Mouse (Mus musculus) lung, embryonic 14.5 days (tissue): ENCODE data around the gene Vmn1r120. TPM values are rescaled to one million over a fixed set of nuclear protein-coding genes. Genes with fewer than 3 reads are reported as not detected.
"Not testable (repeated sequence)": the region's sequence is repeated elsewhere in the genome, so short reads cannot be mapped to it uniquely, and the experiment has no call there.

ENCODE experiments used
- ATAC-seq: fragments of 200-750 bp; cut with Nextera tagmentation; 2 replicates; pipeline ENCODE4 v1.8.0; 2017; ENCODE audit warnings: mild to moderate bottlenecking, moderate TSS enrichment, moderate library complexity; ENCODE audit not compliant: insufficient read depth
- DNase-seq: peaks from one replicate; pipeline ENCODE4 v3.0.0-alpha.2; 2015
- H3K27ac ChIP-seq: fragments of 300-500 bp; sonication (generic); 2 replicates; pipeline ENCODE4 v1.5.1; 2014; ENCODE audit warnings: low read depth, mild to moderate bottlenecking, moderate library complexity
- H3K27me3 ChIP-seq: fragments of 300-500 bp; sonication (generic); 2 replicates; pipeline ENCODE4 v1.6.1; 2014; ENCODE audit warnings: low read length, control low read depth; ENCODE audit not compliant: insufficient read depth
- H3K36me3 ChIP-seq: fragments of 300-500 bp; sonication (generic); 2 replicates; pipeline ENCODE4 v1.6.1; 2014; ENCODE audit warnings: control low read depth; ENCODE audit not compliant: insufficient read depth
- H3K4me1 ChIP-seq: fragments of 300-500 bp; sonication (generic); 2 replicates; pipeline ENCODE4 v1.6.1; 2014; ENCODE audit warnings: antibody characterized with exemption, control low read depth; ENCODE audit not compliant: insufficient read depth
- H3K4me2 ChIP-seq: fragments of 300-500 bp; sonication (generic); 2 replicates; pipeline ENCODE4 v1.6.1; 2014; ENCODE audit warnings: mild to moderate bottlenecking
- H3K4me3 ChIP-seq: fragments of 300-500 bp; sonication (generic); 2 replicates; pipeline ENCODE4 v1.5.1; 2014; ENCODE audit warnings: low read depth, low read length
- H3K9ac ChIP-seq: fragments of 300-500 bp; sonication (generic); 2 replicates; pipeline ENCODE4 v1.6.1; 2014
- H3K9me3 ChIP-seq: fragments of 300-500 bp; sonication (generic); 2 replicates; pipeline ENCODE4 v1.6.1; 2016; ENCODE audit warnings: low read depth, low read length, control low read depth
- WGBS: fragments of 180-500 bp; shearing (Covaris S2); extraction: QIAGEN DNeasy Blood & Tissue Kit; methylation state at CpG from one replicate; pipeline ENCODE4 v1.1.7; 2014; 5-methylcytosine and 5-hydroxymethylcytosine counted together
- polyA plus RNA-seq: library from polyadenylated mRNA; unstranded; fragments of >200 nt; fragmentation: Nextera tagmentation; extraction: Ambion mirVana; gene quantifications from 2 replicates; pipeline ENCODE4 v1.2.1, GENCODE M21; 2014

The Vmn1r120 gene
- polyA plus RNA-seq = not detected in 2 replicates

DNA sequence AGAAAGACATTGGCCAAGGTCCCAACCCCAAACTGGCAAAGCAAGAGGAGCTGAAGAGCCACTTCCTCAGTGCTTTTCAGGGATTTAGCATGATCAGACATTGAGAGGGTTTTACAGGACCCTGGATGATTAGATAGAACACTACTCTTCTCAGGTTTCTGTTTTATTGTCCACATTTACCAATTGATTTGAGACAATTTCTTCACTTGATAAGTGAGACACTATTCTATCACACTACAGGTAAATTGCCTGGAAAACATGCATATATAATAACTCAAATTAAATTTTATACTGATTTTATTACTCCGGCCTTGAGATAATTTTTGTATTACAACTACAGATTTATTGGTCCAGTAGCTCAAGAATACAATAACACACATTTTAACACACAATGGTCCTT is at the start of gene Vmn1r120:
Gene Vmn1r120 (minus strand): TSS at position 101 of the 400 bp plus-strand sequence.
- ATAC-seq = not testable (repeated sequence)

GRCm38 (mm10) chr7:21098413-21098812 is 44.8 kb upstream of the Vmn1r120 start, which contains the start of gene Vmn1r121:
Gene Vmn1r121, minus strand, starts transcription at chr7:21098513.
- WGBS = 65% methylated on average over 4 of the region's 5 CpGs
- H3K4me1 ChIP-seq, ATAC-seq, H3K9ac ChIP-seq, H3K9me3 ChIP-seq, H3K27ac ChIP-seq, H3K4me3 ChIP-seq, H3K4me2 ChIP-seq, H3K27me3 ChIP-seq, H3K36me3 ChIP-seq, DNase-seq: not testable (repeated sequence)

More for the DNA sequence above, at the start of gene Vmn1r120:
- not testable (repeated sequence) for H3K4me2 ChIP-seq, H3K9me3 ChIP-seq, DNase-seq, H3K27ac ChIP-seq, H3K36me3 ChIP-seq, H3K27me3 ChIP-seq, H3K4me3 ChIP-seq, H3K9ac ChIP-seq, H3K4me1 ChIP-seq
- WGBS = 85% methylated on average over 1 of the region's 1 CpGs

GRCm38 (mm10) chr7:21012355-21012754 is 41.2 kb downstream of the Vmn1r120 start, which contains the start of gene Vmn1r119:
Gene Vmn1r119, minus strand, starts transcription at chr7:21012455.
- not testable (repeated sequence) for H3K27me3 ChIP-seq, H3K9me3 ChIP-seq, H3K9ac ChIP-seq, H3K4me1 ChIP-seq, ATAC-seq, H3K27ac ChIP-seq, H3K36me3 ChIP-seq, DNase-seq, H3K4me3 ChIP-seq, H3K4me2 ChIP-seq
- WGBS = no CpG with 5 or more reads among the region's 2 CpGs

Other genes starting within 250 kb of the Vmn1r120 start
- not detected in 2 replicates for gene Vmn1r114, start 241.6 kb downstream of the Vmn1r120 start, polyA plus RNA-seq
- not detected in 2 replicates for gene Vmn1r115, start 208.8 kb downstream of the Vmn1r120 start, polyA plus RNA-seq
- gene Vmn1r116, start 181.5 kb downstream of the Vmn1r120 start, polyA plus RNA-seq = not detected in 2 replicates
- not detected in 2 replicates for gene Vmn1r117, start 169.7 kb downstream of the Vmn1r120 start, polyA plus RNA-seq
- gene Vmn1r118, start 141.4 kb downstream of the Vmn1r120 start, polyA plus RNA-seq = not detected in 2 replicates
- gene Vmn1r119, start 41.3 kb downstream of the Vmn1r120 start, polyA plus RNA-seq = not detected in 2 replicates
- gene Vmn1r121, start 44.7 kb upstream of the Vmn1r120 start, polyA plus RNA-seq = not detected in 2 replicates
- not detected in 2 replicates for gene Vmn1r122, start 80.3 kb upstream of the Vmn1r120 start, polyA plus RNA-seq
- not detected in 2 replicates for gene Vmn1r123, start 108.4 kb upstream of the Vmn1r120 start, polyA plus RNA-seq
- not detected in 2 replicates for gene Gm5157, start 136.6 kb upstream of the Vmn1r120 start, polyA plus RNA-seq
- not detected in 2 replicates for gene Vmn1r124, start 206.8 kb upstream of the Vmn1r120 start, polyA plus RNA-seq
- not detected in 2 replicates for gene Vmn1r125, start 218.4 kb upstream of the Vmn1r120 start, polyA plus RNA-seq
- not detected in 2 replicates for gene Vmn1r126, start 247.7 kb upstream of the Vmn1r120 start, polyA plus RNA-seq